Mouse (Mus musculus): ENCODE results near the gene Inpp4a. TPM values are rescaled to one million over a fixed set of nuclear protein-coding genes. Genes with fewer than 3 reads are reported as not detected.
A peak's percentile ranks its signal among the peaks of the same experiment; 100 is the strongest.

Gene Inpp4a
- 4.0 and 5.5 TPM in 2 replicates for total RNA-seq (2012; rRNA removed)

DNA sequence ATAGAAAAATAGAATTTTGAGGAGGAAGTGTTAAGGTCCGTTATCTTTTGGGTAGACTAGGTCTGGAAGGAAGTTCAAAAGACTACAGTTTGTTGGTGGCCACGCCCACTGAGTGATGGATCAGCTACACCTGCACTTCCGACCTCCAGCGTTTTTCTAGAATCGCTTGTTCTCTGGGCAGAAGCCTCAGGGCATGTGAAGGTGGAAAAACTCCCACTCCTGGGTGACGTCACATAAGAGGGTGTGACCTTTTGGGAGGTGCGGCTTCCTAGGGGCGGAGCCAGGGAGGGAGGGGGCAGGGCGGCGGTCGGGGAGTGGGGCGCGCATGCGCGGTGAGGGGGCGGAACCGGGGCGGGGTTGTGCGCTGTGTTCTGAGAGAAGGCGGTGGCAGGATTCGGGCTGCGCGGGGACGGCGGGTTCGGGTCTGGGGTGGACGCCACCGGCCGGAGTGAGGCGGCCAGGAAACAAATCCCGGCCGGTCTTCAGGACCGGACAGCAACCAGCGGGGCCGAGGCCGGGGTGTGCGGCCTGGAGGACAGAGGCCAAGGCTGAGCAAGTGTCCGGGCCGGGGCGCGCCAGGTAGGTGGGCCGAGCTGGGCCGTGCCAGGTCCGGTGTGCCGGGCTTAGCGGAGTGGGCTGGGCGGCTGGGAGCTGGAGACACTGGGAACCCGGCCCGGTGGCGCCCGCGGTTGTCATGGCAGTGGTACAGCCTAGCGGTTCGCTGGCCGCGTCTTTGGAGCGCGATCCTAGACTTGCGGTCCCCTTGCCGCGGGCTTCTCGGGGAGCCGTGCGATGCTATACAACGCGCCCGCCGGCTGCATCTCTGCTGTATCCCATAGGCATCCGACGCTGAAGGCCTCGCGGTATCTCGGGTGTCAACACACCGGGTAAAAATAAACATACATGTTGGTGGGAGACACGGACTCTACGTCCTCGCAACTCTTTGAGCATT lies at the start of gene Inpp4a:
Gene Inpp4a, plus strand, starts transcription at position 326 of the 952 bp plus-strand sequence.
- H3K36me3 ChIP-seq (ENCODE audit: control insufficient read depth, insufficient read depth, low read length, poor library complexity, severe bottlenecking) = no peaks in the 10 kb centered on the region
- no peak for TF ChIP-seq MAFK (IDR thresholded peaks at IDR 0.05; ENCODE audit: insufficient read depth, low read depth, low read length)
- TF ChIP-seq CHD2 (IDR thresholded peaks at IDR 0.05; ENCODE audit: low read depth, low read length) = no peak
- TF ChIP-seq ZC3H11A (IDR thresholded peaks at IDR 0.05; ENCODE audit: borderline replicate concordance, low read depth, low read length) = no peak
- TF ChIP-seq HCFC1 (IDR thresholded peaks at IDR 0.05; ENCODE audit: borderline replicate concordance, insufficient read depth, low read length) = no peak
- H3K4me3 ChIP-seq (ENCODE audit: insufficient read depth in 1 of 2, low read depth in 1 of 2, low read length in 2 of 2, poor library complexity in 1 of 2, severe bottlenecking in 1 of 2) = peak within 1 kb of the TSS; percentile 84 to 85
- peak; percentile 94 for DNase-seq (ENCODE audit: low read depth, low spot score)
- H3K4me1 ChIP-seq (ENCODE audit: control insufficient read depth in 2 of 2, insufficient read depth in 2 of 2, low read length in 2 of 2, poor library complexity in 1 of 2) = no peaks in the 10 kb centered on the region
- H3K9me3 ChIP-seq (ENCODE audit: control insufficient read depth, insufficient read depth, low read depth, low read length) = no peaks in the 10 kb centered on the region
- H3K9ac ChIP-seq (ENCODE audit: insufficient read depth, low read depth, low read length, poor library complexity, severe bottlenecking) = peak within 1 kb of the TSS; percentile 81
- in situ Hi-C loops (cut with MboI; ENCODE audit: low sequenced_read_pairs in 2 of 2, unreplicated experiment in 2 of 2) = no loop called here
- no peak within 1 kb of the TSS for H3K27ac ChIP-seq (ENCODE audit: insufficient read depth, low read depth, low read length, poor library complexity, severe bottlenecking)

DNA sequence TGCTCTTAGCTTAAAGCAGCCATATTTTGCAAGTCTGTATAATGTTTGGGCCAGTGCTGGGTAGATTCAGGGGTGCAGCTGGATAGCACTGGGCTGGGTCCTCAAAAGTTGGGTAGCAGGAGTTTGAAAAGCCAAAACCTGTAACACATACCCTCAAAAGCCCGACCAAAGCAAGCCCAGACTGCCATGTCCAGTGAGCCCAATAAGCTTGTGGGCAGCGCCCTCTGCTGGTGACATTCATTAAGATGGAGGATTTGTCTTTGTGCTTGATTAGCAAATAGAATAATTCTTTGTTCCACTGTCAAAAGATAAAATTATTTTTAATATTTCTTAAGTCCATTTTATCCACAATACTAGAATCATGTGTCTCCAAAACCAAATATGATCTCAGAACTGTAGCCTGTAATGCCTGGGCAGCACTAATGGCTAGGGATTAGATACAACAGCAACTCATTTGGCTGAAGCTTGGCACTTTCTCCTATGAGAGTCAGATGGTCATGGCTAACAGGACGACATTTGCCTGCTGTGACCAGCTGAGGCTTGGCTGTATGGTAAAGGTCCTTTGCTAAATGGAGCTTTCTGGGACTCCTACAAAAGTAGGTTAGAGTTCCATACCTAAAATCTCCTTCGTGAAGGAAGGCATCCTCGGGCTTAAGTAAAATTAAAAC lies 48.9 kb upstream of the Inpp4a start:
- Histone ChIP-seq H3K4me1 (ENCODE audit: control insufficient read depth in 2 of 2, insufficient read depth in 2 of 2, low read length in 2 of 2, poor library complexity in 1 of 2) (peaks cover 0 to 3% of the 10 kb centered on the region in 2 experiments; a peak in 1 of 4 replicates), H3K9ac (ENCODE audit: insufficient read depth, low read depth, low read length, poor library complexity, severe bottlenecking) (no peak overlapping the region), H3K36me3 (ENCODE audit: control insufficient read depth, insufficient read depth, low read length, poor library complexity, severe bottlenecking) (no peaks in the 10 kb centered on the region), H3K27ac (ENCODE audit: insufficient read depth, low read depth, low read length, poor library complexity, severe bottlenecking) (no peak overlapping the region), H3K4me3 (ENCODE audit: insufficient read depth in 1 of 2, low read depth in 1 of 2, low read length in 2 of 2, poor library complexity in 1 of 2, severe bottlenecking in 1 of 2) (no peak overlapping the region), H3K9me3 (ENCODE audit: control insufficient read depth, insufficient read depth, low read depth, low read length) (no peaks in the 10 kb centered on the region)
- TF ChIP-seq ZNF384 (IDR thresholded peaks at IDR 0.05; ENCODE audit: low read depth, low read length) (no peak), ZC3H11A (IDR thresholded peaks at IDR 0.05; ENCODE audit: borderline replicate concordance, low read depth, low read length) (peak; percentile 95; the same call in 1 of the 2 replicates), CHD2 (IDR thresholded peaks at IDR 0.05; ENCODE audit: low read depth, low read length) (no peak), MAFK (IDR thresholded peaks at IDR 0.05; ENCODE audit: insufficient read depth, low read depth, low read length) (no peak), HCFC1 (IDR thresholded peaks at IDR 0.05; ENCODE audit: borderline replicate concordance, insufficient read depth, low read length) (no peak)
- peak; percentile 72 for DNase-seq (ENCODE audit: low read depth, low spot score)
- in situ Hi-C loops (cut with MboI; ENCODE audit: low sequenced_read_pairs in 2 of 2, unreplicated experiment in 2 of 2) = no loop called here

DNA sequence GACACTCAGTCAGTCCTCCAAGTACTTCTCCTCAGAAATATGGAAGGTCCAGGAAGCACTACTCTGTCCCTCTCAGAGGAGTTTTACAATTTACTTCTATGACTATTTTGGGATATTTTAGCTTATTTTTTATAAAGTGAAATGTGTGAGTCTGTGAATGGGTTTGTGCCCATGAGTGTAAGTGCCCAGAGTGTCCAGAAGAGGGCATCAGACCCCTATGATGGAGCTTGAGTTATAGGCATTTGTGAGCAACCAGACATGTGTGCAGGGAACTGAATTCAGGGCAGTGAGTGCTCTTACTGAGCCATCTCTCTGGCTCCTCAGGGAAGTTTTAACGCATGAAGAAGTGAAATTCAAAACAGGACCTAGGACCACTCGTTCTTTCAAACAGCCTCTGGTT lies 41.2 kb upstream of the Inpp4a start:
- H3K27ac ChIP-seq (ENCODE audit: insufficient read depth, low read depth, low read length, poor library complexity, severe bottlenecking) = no peak overlapping the region
- H3K9me3 ChIP-seq (ENCODE audit: control insufficient read depth, insufficient read depth, low read depth, low read length) = no peaks in the 10 kb centered on the region

DNA sequence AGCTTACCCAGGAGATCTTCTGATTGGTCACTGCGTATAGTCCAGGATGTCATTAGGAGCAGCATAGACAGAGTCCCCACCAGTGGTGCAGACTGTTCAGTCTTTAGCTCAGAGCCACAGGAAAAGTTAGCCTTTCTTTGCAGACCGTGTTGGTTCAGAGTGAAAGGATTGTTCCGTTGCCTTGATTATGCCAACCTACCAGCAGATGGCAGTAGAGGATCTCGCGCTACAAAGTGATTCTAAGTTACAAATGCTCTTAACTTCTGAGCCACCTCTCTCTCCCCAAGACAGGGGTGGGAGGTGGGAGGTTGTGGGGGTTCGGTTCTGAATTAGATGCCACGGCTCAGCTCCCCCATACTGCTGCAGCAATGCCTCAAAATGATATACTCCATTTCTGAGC lies 27.2 kb upstream of the Inpp4a start:
- peak; percentile 44 for DNase-seq (ENCODE audit: low read depth, low spot score)
- Histone ChIP-seq H3K27ac (ENCODE audit: insufficient read depth, low read depth, low read length, poor library complexity, severe bottlenecking) (no peak overlapping the region), H3K4me3 (ENCODE audit: insufficient read depth in 1 of 2, low read depth in 1 of 2, low read length in 2 of 2, poor library complexity in 1 of 2, severe bottlenecking in 1 of 2) (no peak overlapping the region), H3K4me1 (ENCODE audit: control insufficient read depth in 2 of 2, insufficient read depth in 2 of 2, low read length in 2 of 2, poor library complexity in 1 of 2) (no peaks in the 10 kb centered on the region), H3K36me3 (ENCODE audit: control insufficient read depth, insufficient read depth, low read length, poor library complexity, severe bottlenecking) (no peaks in the 10 kb centered on the region), H3K9ac (ENCODE audit: insufficient read depth, low read depth, low read length, poor library complexity, severe bottlenecking) (no peak overlapping the region), H3K9me3 (ENCODE audit: control insufficient read depth, insufficient read depth, low read depth, low read length) (no peaks in the 10 kb centered on the region)
- in situ Hi-C loops (cut with MboI; ENCODE audit: low sequenced_read_pairs in 2 of 2, unreplicated experiment in 2 of 2) = loop anchor here (5.0 to 10.0 kb wide), 3 partner anchors 132 to 362 kb away; no protein-coding TSS in a partner anchor
- TF ChIP-seq ZC3H11A (IDR thresholded peaks at IDR 0.05; ENCODE audit: borderline replicate concordance, low read depth, low read length) (peak; percentile 86; the same call in 1 of the 2 replicates), ZNF384 (IDR thresholded peaks at IDR 0.05; ENCODE audit: low read depth, low read length) (no peak), MAFK (IDR thresholded peaks at IDR 0.05; ENCODE audit: insufficient read depth, low read depth, low read length) (no peak), HCFC1 (IDR thresholded peaks at IDR 0.05; ENCODE audit: borderline replicate concordance, insufficient read depth, low read length) (no peak), CHD2 (IDR thresholded peaks at IDR 0.05; ENCODE audit: low read depth, low read length) (no peak)

More for the DNA sequence above, 41.2 kb upstream of the Inpp4a start:
- TF ChIP-seq CHD2 (IDR thresholded peaks at IDR 0.05; ENCODE audit: low read depth, low read length) = no peak
- TF ChIP-seq HCFC1 (IDR thresholded peaks at IDR 0.05; ENCODE audit: borderline replicate concordance, insufficient read depth, low read length) = no peak
- no peak for TF ChIP-seq ZNF384 (IDR thresholded peaks at IDR 0.05; ENCODE audit: low read depth, low read length)
- TF ChIP-seq MAFK (IDR thresholded peaks at IDR 0.05; ENCODE audit: insufficient read depth, low read depth, low read length) = no peak
- TF ChIP-seq ZC3H11A (IDR thresholded peaks at IDR 0.05; ENCODE audit: borderline replicate concordance, low read depth, low read length) = peak; percentile 81
- Histone ChIP-seq H3K36me3 (ENCODE audit: control insufficient read depth, insufficient read depth, low read length, poor library complexity, severe bottlenecking) (no peaks in the 10 kb centered on the region), H3K4me3 (ENCODE audit: insufficient read depth in 1 of 2, low read depth in 1 of 2, low read length in 2 of 2, poor library complexity in 1 of 2, severe bottlenecking in 1 of 2) (no peak overlapping the region), H3K4me1 (ENCODE audit: control insufficient read depth in 2 of 2, insufficient read depth in 2 of 2, low read length in 2 of 2, poor library complexity in 1 of 2) (no peaks in the 10 kb centered on the region), H3K9ac (ENCODE audit: insufficient read depth, low read depth, low read length, poor library complexity, severe bottlenecking) (no peak overlapping the region)
- in situ Hi-C loops (cut with MboI; ENCODE audit: low sequenced_read_pairs in 2 of 2, unreplicated experiment in 2 of 2) = no loop called here
- DNase-seq (ENCODE audit: low read depth, low spot score) = no peak
